Mouse (Mus musculus) ovary, adult 18-20 months (tissue): ENCODE results near the gene Vtcn1.

Experiments
- DNase-seq: peaks from one replicate; pipeline ENCODE4 v3.0.0; 2022; ENCODE audit warnings: low spot score, mixed read lengths

Gene Vtcn1

DNA sequence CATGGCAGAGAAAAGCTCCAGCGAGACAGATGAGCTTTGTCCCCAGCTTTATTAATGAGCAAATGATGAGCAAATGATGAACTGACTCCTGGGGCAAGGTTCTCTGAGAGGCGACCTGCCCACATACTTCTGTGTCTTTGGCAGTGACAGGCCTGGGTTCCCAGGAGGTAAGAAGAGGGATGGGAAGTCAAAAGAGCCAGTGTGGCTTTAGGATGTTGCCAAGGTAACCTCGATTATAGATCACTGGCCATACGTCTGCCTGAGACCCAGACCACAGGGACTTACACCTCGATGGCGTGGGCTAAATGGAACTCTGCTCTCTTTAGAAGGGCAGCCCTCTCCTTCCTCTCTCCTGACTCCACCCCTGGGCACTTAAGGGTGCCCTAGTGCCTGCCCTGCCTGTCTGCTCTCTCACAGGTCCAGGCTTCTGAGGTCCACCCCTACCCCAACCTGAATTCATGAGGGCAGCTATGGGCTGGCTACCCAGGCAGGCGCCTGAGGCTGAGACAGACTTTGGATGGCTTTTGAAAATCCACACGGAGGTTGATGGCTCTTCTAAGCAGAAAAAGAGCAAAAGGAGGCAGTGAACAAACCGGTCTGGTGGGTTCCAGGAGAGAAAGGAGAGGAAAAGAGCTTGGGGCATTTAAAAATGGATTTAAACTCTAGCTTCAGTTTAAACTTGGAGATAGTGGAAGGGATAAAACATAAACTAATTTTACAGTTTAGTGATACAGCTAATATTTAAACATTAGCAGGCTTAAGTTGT, 31.0 kb downstream of the Vtcn1 start:
- DNase-seq: no peak

DNA sequence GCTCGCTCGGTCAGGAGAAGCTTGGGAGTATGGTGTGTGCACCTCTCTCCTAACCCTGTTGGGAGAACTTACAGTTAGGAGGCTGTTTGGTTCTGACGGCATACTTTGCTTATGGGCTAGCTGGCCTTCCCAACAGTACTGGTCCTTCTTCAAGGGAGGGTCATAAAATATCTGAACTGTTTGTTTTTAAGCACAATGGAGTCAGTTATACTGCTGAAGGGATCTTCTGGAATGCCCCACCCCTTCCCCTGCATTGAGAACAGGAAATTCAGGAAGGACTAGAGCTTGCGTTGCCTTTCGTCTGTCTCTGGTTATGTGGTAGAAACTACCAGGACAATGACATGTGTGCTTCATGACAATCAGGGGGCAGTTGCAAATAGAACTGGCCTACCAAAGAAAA, 31.9 kb downstream of the Vtcn1 start:
- DNase-seq: no peak

DNA sequence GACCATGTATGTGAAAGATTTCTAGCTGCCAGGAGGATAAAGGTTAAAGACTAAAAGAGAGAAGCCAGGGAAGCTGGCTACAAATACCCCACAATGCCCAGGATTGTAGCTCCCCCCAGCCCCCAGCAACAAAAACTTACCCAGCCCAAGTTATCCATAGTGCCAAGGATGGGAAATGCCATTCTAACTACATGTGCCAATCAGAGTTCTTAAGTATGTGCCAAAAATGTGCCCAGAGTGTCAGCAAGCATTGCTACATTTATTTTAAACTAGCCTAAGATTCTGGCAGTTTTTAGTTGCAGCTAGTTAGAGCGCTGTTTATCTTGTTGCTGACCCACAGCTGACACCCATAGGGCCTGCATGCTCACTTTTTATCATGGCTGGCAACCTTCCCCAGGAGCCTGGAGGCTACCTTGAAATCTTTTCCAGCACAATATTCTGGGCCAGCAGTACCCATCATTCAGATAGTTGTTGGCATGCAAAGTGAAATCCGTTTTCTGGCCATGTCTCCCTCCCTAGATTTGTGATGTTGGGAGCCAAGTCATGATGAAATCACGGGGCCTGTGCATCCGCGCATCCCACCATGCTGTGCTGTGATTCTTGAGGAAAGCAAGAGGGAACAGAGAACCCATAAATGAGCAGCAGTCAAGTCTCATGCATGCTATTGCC, 33.2 kb downstream of the Vtcn1 start:
- peak; percentile 18 for DNase-seq

DNA sequence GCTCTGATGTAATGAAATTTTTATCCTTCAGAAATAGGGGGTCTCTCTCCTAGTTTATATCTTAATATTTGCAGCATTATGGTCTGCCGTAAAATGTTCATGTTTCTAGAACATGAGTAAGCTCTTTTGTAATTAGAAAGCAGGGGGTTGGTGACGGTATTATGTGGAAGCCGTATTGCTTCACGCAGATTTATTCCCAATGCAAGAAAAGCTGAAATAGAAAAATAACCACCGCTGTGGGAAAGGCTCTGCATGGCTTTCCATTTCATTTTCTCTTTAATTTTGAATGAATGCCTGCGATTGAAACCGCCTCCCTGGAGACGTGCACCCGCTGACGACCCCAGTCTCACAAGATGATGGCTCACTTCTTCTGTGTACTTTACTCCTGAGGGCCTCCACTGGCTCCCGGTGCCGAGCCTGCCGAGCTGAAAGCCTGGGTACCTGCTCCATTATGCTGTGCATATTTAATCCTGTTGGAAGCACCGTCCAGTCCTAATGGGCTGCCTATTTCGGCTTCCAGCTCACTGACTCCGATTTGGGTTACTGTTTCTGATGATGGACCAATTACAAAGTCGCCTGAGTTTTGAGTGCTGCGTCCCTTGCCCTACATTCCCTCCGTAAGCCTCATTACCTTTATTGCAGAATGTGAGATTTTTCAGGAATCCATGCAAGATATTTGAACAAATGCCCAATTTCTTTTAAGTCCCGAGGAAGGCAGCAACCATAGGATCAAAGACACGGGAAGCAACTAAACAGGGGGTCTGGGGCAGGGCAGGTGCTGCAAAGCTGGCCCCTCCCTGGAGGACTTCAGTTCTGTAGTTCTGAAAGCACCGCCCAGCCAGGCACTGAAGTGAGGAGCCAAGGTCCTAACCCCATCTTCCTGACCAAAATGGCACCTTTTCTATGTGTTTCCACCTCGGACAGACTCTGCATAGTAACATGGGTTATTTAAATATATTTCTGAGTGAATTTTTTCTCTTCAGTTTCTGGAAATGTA, 36.3 kb downstream of the Vtcn1 start:
- no peak for DNase-seq

DNA sequence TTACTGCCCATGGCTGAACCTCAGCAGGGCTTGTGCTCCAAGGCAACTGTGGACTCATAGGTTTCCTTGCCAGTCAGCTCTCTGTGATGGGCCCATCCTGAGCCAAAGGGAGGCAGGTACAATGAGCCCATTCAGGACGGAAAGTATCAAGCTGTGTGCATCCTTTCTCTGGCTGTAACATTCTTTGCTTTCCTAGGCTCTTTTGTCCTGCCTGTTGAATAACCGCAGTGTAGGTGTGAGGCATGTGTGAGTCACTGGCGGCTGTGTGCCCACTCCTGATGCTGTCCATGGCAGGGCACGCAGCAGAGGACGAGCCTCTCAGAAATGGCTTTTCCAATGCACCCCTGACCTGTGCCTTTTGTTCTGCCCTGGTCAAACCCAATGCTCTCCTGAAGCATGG, 41.7 kb downstream of the Vtcn1 start:
- no peak for DNase-seq

DNA sequence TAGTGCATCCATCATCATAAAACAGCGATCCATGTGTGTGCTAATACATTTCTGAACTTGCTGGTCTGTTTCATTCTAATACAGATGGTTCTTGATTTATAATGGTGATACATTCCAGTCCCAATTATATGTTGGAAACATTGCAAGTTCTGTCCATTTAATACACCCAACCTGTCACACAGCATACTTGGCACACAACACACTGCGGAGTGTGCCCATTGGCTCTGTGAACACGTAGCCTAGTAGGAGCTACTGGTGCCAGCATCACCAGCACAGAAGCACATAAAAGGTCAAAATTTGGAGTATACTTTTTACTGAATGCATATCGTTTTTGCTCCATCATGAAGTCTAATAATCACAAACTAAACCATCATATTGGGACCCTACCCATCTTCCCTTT, 51.8 kb downstream of the Vtcn1 start:
- DNase-seq: no peak

DNA sequence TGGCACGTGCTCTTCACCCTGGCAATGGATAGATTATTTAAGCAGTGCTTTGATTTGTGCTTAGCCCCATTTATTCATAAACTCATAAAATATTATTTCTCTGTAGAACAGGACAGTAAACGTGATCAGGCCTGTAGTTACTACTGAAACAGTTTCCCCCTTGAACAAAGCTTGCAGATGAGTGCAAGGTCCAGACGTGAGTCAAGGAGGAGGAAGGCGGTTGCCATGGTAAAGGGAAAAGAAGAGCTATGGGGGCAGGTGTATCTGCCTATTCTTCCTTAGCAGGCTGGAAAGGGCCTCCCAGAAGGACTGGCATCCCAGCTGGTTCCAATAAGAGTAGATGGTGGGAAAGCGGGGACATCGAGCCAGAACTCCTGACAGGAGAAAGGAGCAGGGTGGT, 56.1 kb downstream of the Vtcn1 start:
- no peak for DNase-seq

DNA sequence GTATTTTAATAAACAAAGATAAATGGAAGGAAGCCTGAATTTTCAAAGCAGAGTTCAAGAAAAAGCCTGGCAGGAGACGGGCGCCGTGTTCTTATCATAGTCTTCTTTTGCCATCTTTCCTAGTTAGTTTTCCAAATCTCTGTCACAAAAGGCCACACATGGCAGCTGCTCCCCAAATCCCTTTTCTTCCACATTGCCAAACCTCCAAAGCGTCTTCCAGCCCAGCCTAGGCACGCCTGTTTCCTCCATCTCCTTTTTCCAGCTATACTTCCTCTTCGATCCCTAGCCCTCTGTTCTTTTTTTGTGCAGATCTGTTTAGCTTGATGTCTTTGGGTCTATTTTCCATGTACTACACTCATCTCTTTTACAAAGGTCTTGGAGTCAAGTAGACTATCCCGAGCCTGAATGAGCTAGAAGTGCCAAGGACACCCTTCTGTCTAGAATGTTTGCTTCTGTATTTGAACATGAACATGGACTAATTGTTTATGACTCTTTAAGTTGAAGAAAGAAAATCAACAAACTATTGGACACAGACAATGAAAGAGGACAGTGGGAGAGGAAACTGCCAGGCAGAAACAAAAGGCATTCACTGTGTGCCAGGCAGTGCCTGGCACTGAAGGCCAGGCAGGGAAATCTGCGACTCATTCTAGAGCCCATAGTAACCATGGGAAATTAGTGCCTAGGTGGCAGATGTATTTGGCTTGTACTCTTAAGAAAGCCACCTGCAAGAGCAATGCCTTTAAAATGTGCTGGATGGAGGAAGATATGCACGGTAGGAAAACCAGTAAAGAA, 56.8 kb downstream of the Vtcn1 start:
- DNase-seq: no peak

DNA sequence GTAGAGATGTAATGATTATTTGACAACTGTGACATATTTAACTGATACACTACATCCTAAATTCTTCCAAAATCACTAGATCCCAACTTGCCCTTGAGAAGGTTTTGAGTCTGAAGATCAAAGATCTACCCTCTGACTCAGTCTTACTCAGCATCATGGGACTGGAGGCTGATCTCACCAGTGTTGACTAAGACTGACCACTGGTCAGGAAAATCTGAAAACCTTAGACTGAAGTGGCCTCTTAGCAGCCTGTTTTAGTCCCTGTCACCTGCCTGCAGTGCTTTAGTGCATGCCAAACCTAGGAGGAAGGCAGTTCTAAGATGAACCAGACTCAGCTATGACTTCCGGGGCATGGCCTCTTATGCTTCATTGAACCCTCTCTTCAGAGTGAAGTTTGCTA, 64.0 kb downstream of the Vtcn1 start:
- no peak for DNase-seq

DNA sequence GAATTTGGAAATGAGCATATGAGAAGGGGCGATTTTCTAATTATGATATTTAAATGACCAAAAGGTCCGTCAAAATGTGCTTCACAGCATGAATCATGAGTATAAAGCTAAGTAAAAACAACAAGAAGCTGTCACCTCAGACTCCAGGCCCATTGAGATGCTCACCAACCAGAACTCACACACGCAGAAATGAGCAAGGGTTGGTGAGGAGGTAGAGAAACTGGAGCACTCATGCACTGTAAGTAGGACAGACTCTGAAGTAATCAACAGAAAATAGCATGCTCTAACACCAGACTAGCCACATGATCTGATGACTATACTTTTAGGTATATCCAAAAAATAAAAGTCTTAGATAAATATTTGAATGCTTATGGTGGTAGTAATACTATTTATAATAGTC, 65.1 kb downstream of the Vtcn1 start:
- DNase-seq: no peak

DNA sequence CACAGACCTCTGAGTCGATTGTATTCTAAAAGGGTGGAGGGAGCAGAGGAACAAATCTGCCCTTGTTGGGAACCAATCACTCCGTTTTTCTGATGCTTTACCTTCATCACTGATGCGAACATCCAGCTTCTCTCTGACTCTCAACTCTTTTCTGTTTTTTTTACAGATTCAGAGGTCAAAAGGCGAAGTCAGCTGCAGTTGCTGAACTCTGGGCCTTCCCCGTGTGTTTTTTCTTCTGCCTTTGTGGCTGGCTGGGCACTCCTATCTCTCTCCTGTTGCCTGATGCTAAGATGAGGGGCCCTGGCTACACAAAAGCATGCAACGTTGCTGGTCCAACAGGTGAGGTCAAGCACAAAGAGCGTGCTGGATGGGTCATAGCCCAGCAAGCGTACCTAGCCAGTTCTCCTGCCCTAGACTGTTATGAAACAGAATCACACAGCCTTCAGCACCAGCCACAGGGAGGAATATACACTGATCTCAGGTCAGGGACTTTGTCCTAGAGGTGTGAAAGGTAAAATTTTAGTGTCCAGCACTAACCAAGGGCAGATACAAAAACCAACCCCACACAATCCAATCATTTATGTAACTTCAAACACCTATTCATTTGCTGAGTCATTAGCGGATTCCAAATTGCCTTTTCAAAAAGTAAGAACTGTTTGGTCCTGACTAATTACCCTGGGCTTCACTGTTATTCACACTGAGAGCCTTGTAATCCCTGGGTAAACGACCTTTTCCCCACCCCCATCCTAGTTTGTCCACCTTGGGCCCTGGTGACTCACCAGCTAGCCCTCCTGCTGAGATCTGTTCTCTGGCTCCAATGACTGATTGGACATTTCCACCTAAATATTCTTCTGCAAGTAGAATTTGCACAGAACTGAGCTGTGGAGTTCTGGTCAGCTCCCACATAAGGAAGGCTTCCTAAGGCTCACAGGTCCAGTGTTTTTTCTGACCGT, 67.4 kb downstream of the Vtcn1 start:
- no peak for DNase-seq

DNA sequence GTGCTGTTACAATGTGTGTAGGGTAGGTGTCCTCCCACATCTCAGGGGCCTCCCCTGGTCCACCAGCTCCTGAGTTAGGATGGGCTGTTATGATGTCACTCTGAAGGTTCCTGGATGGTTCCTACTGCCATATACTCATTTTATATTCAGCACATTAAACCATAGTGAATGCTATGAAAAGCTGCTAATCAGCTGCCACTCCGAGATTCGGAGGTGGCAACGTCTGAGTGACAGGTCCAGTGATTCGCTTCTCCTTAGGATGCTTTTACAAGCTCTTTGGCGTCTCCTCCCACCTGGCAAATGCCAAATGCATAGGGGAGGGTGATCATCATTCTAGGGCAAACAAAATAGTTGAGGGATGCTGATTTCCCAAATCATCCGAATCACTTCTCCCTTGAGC, 70.2 kb downstream of the Vtcn1 start:
- DNase-seq: no peak

DNA sequence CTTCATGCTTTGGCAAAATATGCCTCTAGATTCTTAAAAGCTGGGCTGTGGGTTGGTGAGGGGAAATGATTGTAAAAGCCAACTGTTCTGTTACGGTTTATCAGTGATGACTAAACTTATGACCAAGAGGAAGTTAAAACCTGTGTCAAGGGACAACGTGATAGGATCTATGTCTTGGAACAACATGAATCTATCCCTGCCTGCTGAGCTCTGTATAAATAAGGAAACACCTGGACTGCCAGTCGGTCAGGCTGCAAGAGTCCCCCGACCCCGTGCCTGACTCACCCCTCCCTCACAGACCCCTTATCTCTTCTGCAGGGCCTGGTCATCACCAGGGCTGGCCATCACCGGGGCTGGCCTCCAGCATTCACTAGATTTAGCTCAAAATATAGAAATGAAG, 80.9 kb downstream of the Vtcn1 start:
- DNase-seq: no peak

DNA sequence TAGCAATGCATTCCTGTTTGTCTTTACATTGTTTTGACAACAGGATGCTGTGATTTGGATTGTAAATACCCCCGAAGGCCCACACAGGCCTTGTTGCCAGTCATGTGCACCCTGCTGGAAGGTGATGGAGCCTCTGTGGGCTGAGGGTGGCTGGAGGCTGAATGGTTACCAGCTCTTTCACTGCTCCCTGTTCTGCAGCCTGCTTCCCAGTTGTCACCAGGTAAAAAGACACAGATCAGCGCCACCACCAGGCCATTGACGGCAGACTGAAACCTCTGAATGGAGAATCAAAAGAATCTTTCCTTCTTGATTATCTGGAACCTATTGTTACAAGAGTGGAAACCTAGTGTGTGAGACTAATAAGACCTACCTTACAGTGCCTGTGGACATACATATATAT, 81.7 kb downstream of the Vtcn1 start:
- DNase-seq: no peak

DNA sequence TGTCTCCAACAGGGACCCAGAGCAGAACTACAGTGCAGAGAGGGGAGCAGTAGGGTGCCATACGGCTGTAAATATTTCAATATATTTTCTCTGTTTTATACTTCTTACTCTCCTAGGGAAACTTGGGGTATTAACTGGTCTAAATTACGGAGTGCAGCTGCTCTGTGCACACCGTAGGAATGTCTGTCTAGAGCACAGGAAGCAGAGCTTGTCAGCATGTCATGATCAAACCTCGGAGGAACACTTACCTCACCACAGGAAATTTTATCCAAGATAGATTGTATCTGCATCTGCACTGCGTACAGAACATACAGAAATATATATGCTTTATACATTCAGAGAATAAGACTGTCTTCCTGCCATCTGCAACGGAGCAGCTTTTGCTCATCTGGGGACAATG, 83.3 kb downstream of the Vtcn1 start:
- DNase-seq: no peak

DNA sequence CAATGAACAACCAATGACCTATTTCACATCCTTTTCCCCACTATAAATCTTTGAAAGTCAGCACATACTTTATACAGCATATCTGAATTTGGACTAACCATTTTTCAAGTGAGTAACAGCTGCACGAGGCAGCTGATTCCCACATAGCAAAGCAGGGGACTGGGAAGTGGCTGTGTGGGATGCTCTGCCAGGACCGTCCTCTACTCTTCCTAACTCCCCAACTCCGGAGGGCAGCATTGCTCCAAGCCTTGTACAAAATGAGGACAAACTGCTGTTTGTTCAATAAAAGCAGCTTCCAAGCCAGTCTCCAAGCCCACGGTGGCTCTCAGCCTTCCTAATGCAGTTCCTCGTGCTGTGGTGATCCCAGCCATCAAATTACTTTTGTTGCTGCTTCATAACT, 85.4 kb downstream of the Vtcn1 start:
- no peak for DNase-seq

DNA sequence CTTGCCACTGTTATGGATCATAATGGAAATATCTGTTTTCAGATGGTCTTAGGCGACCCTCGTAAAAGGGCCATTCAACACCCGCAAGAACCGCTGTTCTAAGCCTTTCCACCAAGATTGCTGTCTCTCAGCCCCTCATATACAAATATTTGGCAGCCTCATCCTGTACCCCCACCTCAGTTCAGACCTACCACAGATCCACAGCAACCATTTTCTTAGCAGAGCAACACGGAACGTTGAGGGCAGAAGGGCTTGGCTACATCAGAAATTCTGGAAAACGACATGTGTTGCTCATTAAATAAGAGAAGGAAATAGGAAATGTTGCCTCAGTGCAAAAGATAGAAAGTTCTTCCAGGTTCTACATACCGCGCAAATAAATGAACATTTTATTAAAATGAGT, 85.8 kb downstream of the Vtcn1 start:
- no peak for DNase-seq

DNA sequence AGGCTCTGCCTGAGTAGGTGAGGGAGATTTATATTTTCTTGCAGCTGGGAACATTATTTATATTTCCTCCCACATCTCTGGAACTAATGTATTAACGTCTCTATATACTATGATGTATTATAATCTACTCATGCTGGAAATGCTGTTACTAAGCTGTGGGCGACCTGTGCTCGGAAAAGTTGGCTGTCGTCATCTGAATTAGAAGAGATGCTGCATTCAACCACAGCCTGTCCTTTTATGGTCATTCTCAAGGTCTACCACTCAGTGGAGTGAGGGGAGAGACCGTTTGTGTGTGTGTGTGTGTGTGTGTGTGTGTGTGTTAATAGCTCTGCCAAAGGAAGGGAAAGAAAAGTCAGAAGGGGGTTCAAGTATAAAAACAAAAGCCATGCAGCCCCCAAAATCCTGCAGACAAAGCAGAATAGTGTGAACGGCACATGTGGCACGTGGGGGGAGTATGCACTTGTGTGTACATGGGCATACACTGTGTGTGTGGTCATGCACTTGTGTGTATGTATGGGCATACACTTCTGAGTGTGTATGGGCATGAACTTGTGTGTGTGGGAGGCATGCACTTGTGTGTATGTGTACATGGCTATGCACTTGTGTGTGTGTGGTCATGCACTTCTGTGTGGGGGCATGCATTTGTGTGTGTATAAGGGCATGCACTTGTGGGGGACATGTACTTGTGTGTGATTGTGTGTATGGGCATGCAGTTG, 86.4 kb downstream of the Vtcn1 start:
- DNase-seq: no peak

DNA sequence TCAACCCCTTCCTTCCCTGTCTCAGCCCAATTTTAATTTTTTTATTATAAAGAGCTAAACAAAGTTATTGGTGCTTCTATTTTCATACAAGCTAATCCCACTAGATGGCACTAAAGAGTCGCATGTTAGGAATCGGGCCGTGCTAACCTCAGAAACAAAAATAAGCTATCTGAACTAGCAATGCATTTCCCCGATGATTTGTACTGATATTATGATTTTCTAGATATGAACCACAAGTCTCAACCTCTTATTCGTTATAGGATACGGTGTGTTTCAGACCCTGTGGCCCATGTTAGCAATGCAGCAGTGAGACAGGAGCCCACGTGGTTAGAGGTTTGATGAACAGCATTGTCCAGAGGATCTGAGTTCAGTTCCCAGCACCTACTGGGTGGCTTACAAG, 91.6 kb downstream of the Vtcn1 start:
- no peak for DNase-seq

DNA sequence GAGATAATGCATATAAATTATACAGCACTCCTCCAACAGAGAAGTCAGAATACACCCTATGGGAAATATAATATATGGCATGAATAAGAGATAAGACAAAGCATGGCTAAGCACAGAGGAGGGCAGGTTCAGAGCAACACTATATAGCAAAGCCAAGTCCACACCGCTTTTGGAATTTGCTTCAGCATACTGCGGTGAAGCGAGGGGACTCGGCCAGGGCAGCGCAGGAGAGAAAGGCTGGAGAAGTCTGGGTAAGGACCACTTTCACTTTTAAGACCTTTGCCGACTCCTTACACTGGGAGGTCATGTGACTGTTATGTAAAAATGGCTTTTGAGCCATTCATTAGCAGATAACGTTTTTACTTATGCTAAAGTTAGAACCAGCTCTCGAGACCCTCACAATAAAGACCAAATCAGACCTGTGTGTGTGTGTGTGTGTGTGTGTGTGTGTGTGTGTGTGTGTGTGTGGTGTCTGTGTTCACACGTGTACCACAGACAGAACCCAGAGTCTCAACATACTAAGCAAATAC, 95.4 kb downstream of the Vtcn1 start:
- no peak for DNase-seq
